Mouse (Mus musculus) heart, postnatal 0 days (tissue): ENCODE results near the gene Nyap1. TPM values are rescaled to one million over a fixed set of nuclear protein-coding genes. Genes with fewer than 3 reads are reported as not detected.

ENCODE experiments used
- ATAC-seq: fragments of 200-750 bp; cut with Nextera tagmentation; 2 replicates; pipeline ENCODE4 v1.8.0; 2017; ENCODE audit warnings: low read depth, moderate number of reproducible peaks, moderate library complexity; ENCODE audit not compliant: insufficient read depth
- DNase-seq: peaks from one replicate; pipeline ENCODE4 v3.0.0-alpha.2; 2016; ENCODE audit warnings: low spot score
- H3K27ac ChIP-seq: fragments of 300-500 bp; sonication (generic); 2 replicates; pipeline ENCODE4 v1.5.1; 2014; ENCODE audit warnings: low read depth, mild to moderate bottlenecking
- H3K27me3 ChIP-seq: fragments of 300-500 bp; sonication (generic); 2 replicates; pipeline ENCODE4 v1.6.1; 2014; ENCODE audit warnings: low read length, mixed read lengths; ENCODE audit not compliant: control insufficient read depth, insufficient read depth
- H3K36me3 ChIP-seq: fragments of 300-500 bp; sonication (generic); replicated peaks from 2 replicates; pipeline ENCODE4 v1.6.1; 2014; ENCODE audit warnings: low read length, mixed read lengths; ENCODE audit not compliant: control insufficient read depth, insufficient read depth
- H3K4me1 ChIP-seq: fragments of 300-500 bp; sonication (generic); 2 replicates; pipeline ENCODE4 v1.6.1; 2014; ENCODE audit warnings: antibody characterized with exemption; ENCODE audit not compliant: control insufficient read depth, insufficient read depth
- H3K4me2 ChIP-seq: fragments of 300-500 bp; sonication (generic); 2 replicates; pipeline ENCODE4 v1.6.1; 2014; ENCODE audit warnings: low read depth, mild to moderate bottlenecking, low read length, moderate library complexity
- H3K4me3 ChIP-seq: fragments of 300-500 bp; sonication (generic); 2 replicates; pipeline ENCODE4 v1.5.1; 2014; ENCODE audit warnings: low read depth, low read length
- H3K9ac ChIP-seq: fragments of 300-500 bp; sonication (generic); replicated peaks from 2 replicates; pipeline ENCODE4 v1.6.1; 2014; ENCODE audit warnings: low read depth, low read length, mixed read lengths
- H3K9me3 ChIP-seq: fragments of 300-500 bp; sonication (generic); replicated peaks from 2 replicates; pipeline ENCODE4 v1.6.1; 2016; ENCODE audit warnings: low read length; ENCODE audit not compliant: control insufficient read depth
- CTCF ChIP-seq: IDR thresholded peaks from 2 replicates; pipeline ENCODE4 v1.5.1; 2016; ENCODE audit warnings: antibody characterized with exemption, control low read depth, low read depth
- EP300 ChIP-seq: IDR thresholded peaks from 2 replicates; pipeline ENCODE4 v1.6.1; 2016; ENCODE audit warnings: antibody characterized with exemption, low read depth
- WGBS: fragments of 180-500 bp; shearing (Covaris S2); extraction: QIAGEN DNeasy Blood & Tissue Kit; methylation state at CpG from one replicate; pipeline ENCODE4 v1.1.7; 2014; 5-methylcytosine and 5-hydroxymethylcytosine counted together
- polyA plus RNA-seq: library from polyadenylated mRNA; unstranded; fragments of >200 nt; fragmentation: Nextera tagmentation; extraction: Ambion mirVana; gene quantifications from 2 replicates; pipeline ENCODE4 v1.2.1, GENCODE M21; 2015
- total RNA-seq: library from RNA; depleted of rRNA; stranded (reverse); fragments of >200 nt; gene quantifications from 2 replicates; pipeline ENCODE4 v1.2.3, GENCODE M21; 2014; ENCODE audit warnings: low replicate concordance

Nyap1 gene
- total and polyA plus RNA-seq, 2 experiments from 2014 or later, result 0.56 to 5.8 TPM

DNA sequence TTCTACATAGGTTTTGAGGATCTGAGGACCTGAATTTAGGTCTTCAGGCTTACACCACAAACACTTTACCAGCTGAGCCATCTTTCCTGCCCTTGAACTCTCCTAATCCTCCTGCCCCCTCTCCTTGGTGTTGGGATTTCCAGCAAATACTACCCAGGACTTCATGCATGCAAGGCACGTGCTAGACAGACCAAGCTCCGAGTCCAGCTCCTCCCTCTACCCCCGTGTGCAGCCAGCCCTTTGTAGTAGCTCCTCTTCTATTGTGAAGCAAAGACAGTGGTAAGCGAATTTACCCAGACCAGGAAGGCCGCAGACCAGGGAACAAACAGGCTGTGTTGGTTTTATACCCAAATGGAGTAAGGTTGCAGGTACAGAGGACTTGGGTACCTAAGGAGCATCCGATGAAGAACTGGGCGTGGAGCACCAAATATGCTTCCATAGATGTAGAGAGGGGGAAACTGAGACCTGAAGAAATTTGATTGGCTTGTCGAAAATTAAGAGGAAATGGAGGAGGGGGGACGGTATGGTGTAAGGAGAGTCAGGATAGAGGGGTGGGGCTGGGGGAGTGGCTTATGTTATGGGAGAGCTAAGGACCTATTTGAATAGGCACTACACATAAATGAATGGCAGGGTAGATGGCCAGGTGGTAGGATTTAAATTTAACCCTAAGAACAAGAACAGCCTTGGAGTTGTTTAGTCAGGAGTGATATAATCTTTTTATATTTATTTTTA, 23.4 kb upstream of the Nyap1 start:
- no peaks in the 10 kb centered on the region for H3K36me3 ChIP-seq
- WGBS, result 60% methylated on average over 9 of the region's 9 CpGs
- H3K9me3 ChIP-seq, result no peaks in the 10 kb centered on the region
- no peak overlapping the region for H3K27ac ChIP-seq
- H3K4me3 ChIP-seq, result no peak overlapping the region
- no peak for TF ChIP-seq EP300
- no peak for TF ChIP-seq CTCF
- DNase-seq (no peak), ATAC-seq (no peak)
- H3K9ac ChIP-seq, result no peak overlapping the region
- no peak overlapping the region for H3K4me2 ChIP-seq
- no peaks in the 10 kb centered on the region for H3K27me3 ChIP-seq
- 0 out of 2 replicates have a peak, but pooled peaks cover 4% of the 10 kb centered on the region for H3K4me1 ChIP-seq

DNA sequence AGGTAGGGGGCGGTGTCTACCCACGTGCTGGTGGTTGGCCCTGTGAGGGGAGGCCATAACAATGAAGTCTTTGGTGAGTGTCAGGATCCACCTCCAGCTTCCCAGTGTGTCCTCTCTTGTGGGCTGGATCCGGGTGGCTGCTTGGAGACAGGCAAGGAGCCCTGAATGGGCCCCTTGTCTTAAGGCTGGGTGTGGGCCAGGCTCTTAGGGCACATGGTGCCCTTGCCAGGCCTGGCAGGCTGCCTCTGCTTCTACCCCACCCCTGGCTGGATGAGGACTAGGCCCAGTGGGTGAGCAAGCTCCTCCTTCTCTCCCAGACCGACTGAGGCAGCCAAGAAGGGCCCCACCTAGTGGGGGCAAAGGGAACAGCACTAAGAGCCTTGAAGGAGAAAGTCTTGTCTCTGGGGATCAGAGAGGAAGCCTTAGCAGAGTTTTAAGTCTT, 18.6 kb upstream of the Nyap1 start:
- DNase-seq (peak; percentile 86), ATAC-seq (peak; percentile 75)
- H3K9ac ChIP-seq, result no peak overlapping the region
- peaks cover 35% of the 10 kb centered on the region for H3K36me3 ChIP-seq
- 33% methylated on average over 4 of the region's 4 CpGs for WGBS
- H3K27ac ChIP-seq, result peak overlapping the region; percentile 62
- H3K4me3 ChIP-seq, result no peak overlapping the region
- peaks cover 31% of the 10 kb centered on the region for H3K4me1 ChIP-seq
- H3K27me3 ChIP-seq, result no peaks in the 10 kb centered on the region
- TF ChIP-seq EP300 (no peak; the same call in 1 of the 2 replicates), CTCF (peak; percentile 87)
- no peaks in the 10 kb centered on the region for H3K9me3 ChIP-seq
- H3K4me2 ChIP-seq, result no peak overlapping the region

DNA sequence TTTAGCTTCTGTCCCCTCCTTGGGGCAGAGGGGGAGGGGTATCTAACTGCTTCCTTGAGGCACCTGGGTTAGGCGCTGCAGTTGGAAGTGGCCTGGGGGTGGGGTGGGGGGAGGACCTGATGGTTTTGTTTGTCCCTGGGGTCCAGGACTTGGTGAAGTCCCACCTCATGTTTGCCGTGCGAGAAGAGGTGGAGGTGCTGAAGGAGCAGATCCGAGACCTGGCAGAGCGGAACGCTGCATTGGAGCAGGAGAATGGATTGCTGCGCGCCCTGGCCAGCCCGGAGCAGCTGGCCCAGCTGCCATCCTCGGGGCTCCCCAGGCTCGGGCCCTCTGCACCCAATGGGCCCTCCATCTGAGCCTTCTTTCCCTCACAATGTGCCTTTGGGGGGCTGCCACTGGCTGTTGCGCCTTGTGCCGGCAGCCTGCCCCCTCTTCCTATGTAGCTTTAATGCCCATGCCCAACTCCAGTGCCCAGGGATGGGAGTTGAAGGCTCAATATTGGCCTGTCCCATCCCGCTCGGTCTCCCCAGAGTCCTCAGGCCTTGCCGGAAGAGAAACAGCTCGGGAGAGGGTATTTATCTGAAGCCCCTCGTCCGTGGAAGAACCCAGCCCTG, 17.6 kb upstream of the Nyap1 start:
- Histone ChIP-seq H3K27me3 (no peaks in the 10 kb centered on the region), H3K9ac (no peak overlapping the region), H3K4me3 (no peak overlapping the region), H3K4me2 (no peak overlapping the region), H3K9me3 (no peaks in the 10 kb centered on the region), H3K36me3 (peaks cover 39% of the 10 kb centered on the region), H3K27ac (0 out of 2 replicates have a peak overlapping the region, but pooled peaks have one; percentile 62), H3K4me1 (peaks cover 36% of the 10 kb centered on the region)
- TF ChIP-seq EP300 (no peak), CTCF (no peak)
- 90% methylated on average over 19 of the region's 19 CpGs for WGBS
- ATAC-seq, result no peak
- DNase-seq, result no peak

DNA sequence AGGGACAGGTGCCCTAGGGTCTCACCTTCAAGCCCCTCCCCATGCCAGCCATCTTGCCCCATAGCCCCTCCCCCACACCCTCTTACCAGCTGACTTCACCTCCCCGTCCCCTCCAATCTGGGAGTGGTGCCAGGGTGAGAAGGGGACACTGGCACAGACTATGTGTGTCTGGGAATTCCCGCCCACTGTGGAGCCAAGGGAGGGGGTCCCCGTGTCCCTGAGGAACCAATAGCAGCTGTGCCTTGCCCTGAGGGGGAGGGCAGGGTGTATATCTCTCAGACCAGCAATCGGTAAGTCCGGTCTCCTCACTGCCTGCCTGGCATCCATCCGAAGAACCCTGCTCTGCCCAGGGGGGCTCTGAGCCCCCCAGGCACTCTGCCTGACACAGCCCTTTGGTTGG, 16.5 kb upstream of the Nyap1 start:
- Histone ChIP-seq H3K27me3 (no peaks in the 10 kb centered on the region), H3K9ac (no peak overlapping the region), H3K4me3 (no peak overlapping the region), H3K36me3 (peaks cover 46% of the 10 kb centered on the region), H3K4me2 (peak overlapping the region; percentile 21; the same call in 1 of the 2 replicates), H3K27ac (peak overlapping the region; percentile 73), H3K4me1 (peaks cover 47% of the 10 kb centered on the region), H3K9me3 (no peaks in the 10 kb centered on the region)
- peak; percentile 60 for DNase-seq
- TF ChIP-seq EP300 (no peak), CTCF (no peak)
- peak; percentile 82 for ATAC-seq
- WGBS, result 36% methylated on average over 6 of the region's 6 CpGs

DNA sequence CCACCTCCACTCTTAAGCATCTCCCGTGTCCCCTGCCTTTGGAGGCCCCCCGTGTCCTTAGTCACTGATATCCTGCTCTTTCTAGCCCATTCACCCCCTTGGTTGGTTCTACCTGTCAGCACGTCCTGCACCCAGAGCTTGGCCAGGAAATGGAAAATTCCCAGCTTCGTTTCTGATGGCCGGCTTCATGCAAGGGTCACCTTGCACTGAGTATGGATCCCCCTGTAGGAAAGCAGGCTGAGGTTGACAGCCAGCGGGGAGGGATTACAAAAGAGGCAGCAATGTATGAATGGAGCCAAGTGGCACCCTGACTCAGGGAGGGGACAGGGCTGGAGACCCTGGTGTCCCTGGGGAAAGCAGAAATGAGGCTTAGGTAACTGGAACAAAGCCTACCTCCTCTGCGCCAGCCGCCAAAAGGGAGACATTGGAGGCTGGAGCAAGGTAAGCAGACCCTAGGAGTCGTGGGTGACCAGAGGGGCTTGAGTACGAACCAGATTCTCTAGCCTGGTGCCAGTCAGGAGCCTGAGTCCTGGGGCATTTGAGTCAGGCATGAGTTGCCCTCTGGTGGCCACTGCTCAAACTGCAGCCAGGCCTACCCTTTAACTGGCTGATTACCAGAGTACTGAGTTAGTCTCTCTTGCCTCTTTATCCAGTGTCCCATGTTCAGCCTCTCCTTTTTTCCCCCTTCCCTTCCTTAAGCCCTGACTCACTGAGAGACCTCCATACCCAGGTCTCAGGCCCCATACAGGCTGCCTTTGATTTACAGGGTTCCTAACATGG, 15.7 kb upstream of the Nyap1 start:
- Histone ChIP-seq H3K9me3 (no peaks in the 10 kb centered on the region), H3K4me3 (no peak overlapping the region), H3K4me2 (peak overlapping the region; percentile 21; the same call in 1 of the 2 replicates), H3K27ac (peak overlapping the region; percentile 73), H3K9ac (no peak overlapping the region), H3K27me3 (no peaks in the 10 kb centered on the region), H3K4me1 (peaks cover 54% of the 10 kb centered on the region), H3K36me3 (peaks cover 51% of the 10 kb centered on the region)
- 21% methylated on average over 10 of the region's 10 CpGs for WGBS
- TF ChIP-seq CTCF (peak; percentile 88), EP300 (no peak)
- DNase-seq (peak; percentile 70), ATAC-seq (peak; percentile 62)
